Mouse (Mus musculus) E14TG2a.4 (cell line): ENCODE measurements around the gene Dnase1l3.
A peak's percentile ranks its signal among the peaks of the same experiment; 100 is the strongest.
"Not testable (repeated sequence)": the region's sequence is repeated elsewhere in the genome, so short reads cannot be mapped to it uniquely, and the experiment has no call there.

Experiments used
- H3K27me3 ChIP-seq: 2 replicates; pipeline ENCODE4 v1.6.1; 2014; ENCODE audit warnings: low read length, control low read depth; ENCODE audit not compliant: insufficient read depth
- H3K36me3 ChIP-seq: 2 replicates; pipeline ENCODE4 v1.6.1; 2014; ENCODE audit warnings: low read length, control low read depth; ENCODE audit not compliant: insufficient read depth
- H3K4me1 ChIP-seq: replicated peaks from 2 replicates; pipeline ENCODE4 v1.6.1; 2014; ENCODE audit warnings: low read depth, low read length, control low read depth
- H3K4me3 ChIP-seq: replicated peaks from 2 replicates; pipeline ENCODE4 v1.5.1; 2014; ENCODE audit warnings: mild to moderate bottlenecking, low read length
- H3K9me3 ChIP-seq: 2 replicates; pipeline ENCODE4 v1.6.1; 2014; ENCODE audit warnings: low read length, control low read depth
- CTCF ChIP-seq: conservative IDR thresholded peaks from 2 replicates; pipeline ENCODE4 v1.5.1; 2014; ENCODE audit warnings: low read length
- NANOG ChIP-seq: IDR thresholded peaks from 2 replicates; pipeline ENCODE4 v1.6.1; 2014; ENCODE audit warnings: borderline replicate concordance, low read length, mixed read lengths
- POU5F1 ChIP-seq: IDR thresholded peaks from 2 replicates; pipeline ENCODE4 v1.6.1; 2014; ENCODE audit warnings: low read length, borderline replicate concordance

Gene Dnase1l3

GRCm38 (mm10) chr14:8007084-8007483 is 12.7 kb upstream of the Dnase1l3 start:
- no peak for TF ChIP-seq NANOG
- TF ChIP-seq CTCF, result no peak
- TF ChIP-seq POU5F1, result no peak
- Histone ChIP-seq H3K4me3 (no peak overlapping the region), H3K9me3 (peaks cover 43% of the 10 kb centered on the region), H3K36me3 (no peaks in the 10 kb centered on the region; the same call in 1 of the 2 replicates), H3K27me3 (peaks cover 26% of the 10 kb centered on the region), H3K4me1 (peaks cover 18% of the 10 kb centered on the region)

- H3K4me3 ChIP-seq, H3K36me3 ChIP-seq: not testable (repeated sequence)
- Histone ChIP-seq H3K4me1 (peaks cover 26% of the 10 kb centered on the region), H3K9me3 (peaks cover 43% of the 10 kb centered on the region), H3K27me3 (peaks cover 33% of the 10 kb centered on the region)
These were observed 11.7 kb upstream of the Dnase1l3 start for GRCm38 (mm10) chr14:8006061-8006460.

- Histone ChIP-seq H3K27me3 (peaks cover 53% of the 10 kb centered on the region), H3K4me1 (peaks cover 32% of the 10 kb centered on the region), H3K4me3 (peak overlapping the region; percentile 80), H3K36me3 (no peaks in the 10 kb centered on the region; the same call in 1 of the 2 replicates), H3K9me3 (peaks cover 43% of the 10 kb centered on the region)
- no peak for TF ChIP-seq CTCF
These were observed 9.6 kb upstream of the Dnase1l3 start for GRCm38 (mm10) chr14:8003727-8004670.

- Histone ChIP-seq H3K36me3 (no peaks in the 10 kb centered on the region; the same call in 1 of the 2 replicates), H3K9me3 (peaks cover 41% of the 10 kb centered on the region), H3K27me3 (peaks cover 58% of the 10 kb centered on the region), H3K4me3 (peak overlapping the region; percentile 80), H3K4me1 (peaks cover 32% of the 10 kb centered on the region)
- no peak for TF ChIP-seq CTCF
- TF ChIP-seq NANOG, result no peak
- no peak for TF ChIP-seq POU5F1
These were observed 8.8 kb upstream of the Dnase1l3 start for GRCm38 (mm10) chr14:8003093-8003670.

GRCm38 (mm10) chr14:8002432-8003092 is 8.2 kb upstream of the Dnase1l3 start, which contains the start of gene Abhd6:
Gene Abhd6, plus strand, starts transcription at chr14:8002902.
- Histone ChIP-seq H3K36me3 (no peaks in the 10 kb centered on the region; the same call in 1 of the 2 replicates), H3K4me1 (peaks cover 32% of the 10 kb centered on the region), H3K27me3 (peaks cover 58% of the 10 kb centered on the region), H3K4me3 (peak within 1 kb of the TSS; percentile 80), H3K9me3 (peaks cover 35% of the 10 kb centered on the region)
- no peak for TF ChIP-seq NANOG
- no peak for TF ChIP-seq POU5F1
- TF ChIP-seq CTCF, result no peak

- TF ChIP-seq NANOG (no peak), POU5F1 (no peak), CTCF (no peak)
- peaks cover 39% of the 10 kb centered on the region for H3K4me1 ChIP-seq
- H3K36me3 ChIP-seq, result no peaks in the 10 kb centered on the region; the same call in 1 of the 2 replicates
- peaks cover 24% of the 10 kb centered on the region for H3K9me3 ChIP-seq
- peak overlapping the region; percentile 71 for H3K4me3 ChIP-seq
- peaks cover 58% of the 10 kb centered on the region for H3K27me3 ChIP-seq
These were observed 6.7 kb upstream of the Dnase1l3 start for GRCm38 (mm10) chr14:8000831-8001685.

GRCm38 (mm10) chr14:8000247-8000646 is 5.9 kb upstream of the Dnase1l3 start:
- TF ChIP-seq CTCF (no peak), POU5F1 (no peak), NANOG (no peak)
- H3K4me3 ChIP-seq, result no peak overlapping the region
- peaks cover 16% of the 10 kb centered on the region for H3K9me3 ChIP-seq
- H3K27me3 ChIP-seq, result peaks cover 61% of the 10 kb centered on the region
- H3K4me1 ChIP-seq, result peaks cover 39% of the 10 kb centered on the region
- H3K36me3 ChIP-seq, result no peaks in the 10 kb centered on the region
